34 mouse cellular contexts compared by ENCODE assay signal in genomic region chr4:41295960-41296359, GRCm38 (mm10).
"Had no signal": no experiment of that assay in that cellular context is flagged by ENCODE, and none has a peak within 500 bp of the region (broad histone marks: within the 10 kb centered on the region; RNA-seq: fewer than 3 reads in every experiment).

No protein-coding gene starts in this region.

- H3K4me3 ChIP-seq: heart, embryonic 10.5 days; heart, embryonic 12.5 days; heart, embryonic 13.5 days; heart, embryonic 15.5 days; hindbrain, embryonic 10.5 days; hindbrain, embryonic 12.5 days; hindbrain, embryonic 13.5 days; hindbrain, embryonic 15.5 days; intestine, embryonic 15.5 days; kidney, embryonic 15.5 days; layer of hippocampus, adult 2 months had no signal

- H3K27ac ChIP-seq: heart, embryonic 10.5 days; heart, embryonic 13.5 days; heart, embryonic 15.5 days; hindbrain, embryonic 10.5 days; hindbrain, embryonic 12.5 days; hindbrain, embryonic 13.5 days; hindbrain, embryonic 14.5 days; hindbrain, embryonic 15.5 days; hindbrain, postnatal 0 days; intestine, embryonic 15.5 days; kidney, embryonic 15.5 days; kidney, postnatal 0 days; layer of hippocampus, adult 2 months had no signal

- H3K4me1 ChIP-seq: heart, embryonic 10.5 days; heart, embryonic 12.5 days; heart, embryonic 13.5 days; heart, embryonic 15.5 days; hindbrain, embryonic 10.5 days; hindbrain, embryonic 12.5 days; hindbrain, embryonic 13.5 days; hindbrain, embryonic 15.5 days; intestine, embryonic 15.5 days; kidney, embryonic 15.5 days had no signal

- ATAC-seq: hindbrain, embryonic 16.5 days; hindbrain, postnatal 0 days; inflammation-experienced regulatory T-cells, adult 6 months; intestine, embryonic 15.5 days; intestine, embryonic 16.5 days; intestine, postnatal 0 days had no signal

- DNase-seq: heart, postnatal 10 days; heart, postnatal 14 days; heart, postnatal 36 days; heart, postnatal 4 days; kidney, adult 11 months; kidney, adult 18-20 months; kidney, adult 2 months; kidney, adult 8-10 months; kidney, adult 9 months; kidney, postnatal 10 days; kidney, postnatal 14 days; kidney, postnatal 25 days; kidney, postnatal 36 days; kidney, postnatal 4 days; layer of hippocampus, adult 9-11 months; layer of hippocampus, postnatal 36 days had no signal
